Mouse (Mus musculus) midbrain, embryonic 12.5 days (tissue): ENCODE results near the gene Adam23. TPM values are rescaled to one million over a fixed set of nuclear protein-coding genes. Genes with fewer than 3 reads are reported as not detected.
"Not testable (repeated sequence)": the region's sequence is repeated elsewhere in the genome, so short reads cannot be mapped to it uniquely, and the experiment has no call there.

Experiments used
- ATAC-seq: fragments of 200-750 bp; cut with Nextera tagmentation; 2 replicates; pipeline ENCODE4 v1.8.0; 2017; ENCODE audit warnings: low read depth, moderate TSS enrichment, moderate library complexity; ENCODE audit not compliant: low FRiP score
- H3K27ac ChIP-seq: fragments of 300-500 bp; sonication (generic); replicated peaks from 2 replicates; pipeline ENCODE4 v1.5.1; 2016; ENCODE audit warnings: mild to moderate bottlenecking
- H3K27me3 ChIP-seq: fragments of 300-500 bp; sonication (generic); 2 replicates; pipeline ENCODE4 v1.6.1; 2016; ENCODE audit warnings: mild to moderate bottlenecking
- H3K36me3 ChIP-seq: fragments of 300-500 bp; sonication (generic); 2 replicates; pipeline ENCODE4 v1.6.1; 2016
- H3K4me1 ChIP-seq: fragments of 300-500 bp; sonication (generic); 2 replicates; pipeline ENCODE4 v1.6.1; 2016
- H3K4me2 ChIP-seq: fragments of 300-500 bp; sonication (generic); replicated peaks from 2 replicates; pipeline ENCODE4 v1.6.1; 2016; ENCODE audit warnings: mild to moderate bottlenecking, moderate library complexity
- H3K4me3 ChIP-seq: fragments of 300-500 bp; sonication (generic); 2 replicates; pipeline ENCODE4 v1.5.1; 2016; ENCODE audit warnings: mild to moderate bottlenecking
- H3K9ac ChIP-seq: fragments of 300-500 bp; sonication (generic); replicated peaks from 2 replicates; pipeline ENCODE4 v1.6.1; 2016; ENCODE audit warnings: mild to moderate bottlenecking, moderate library complexity
- H3K9me3 ChIP-seq: fragments of 300-500 bp; sonication (generic); 2 replicates; pipeline ENCODE4 v1.6.1; 2016; ENCODE audit warnings: mild to moderate bottlenecking
- WGBS: fragments of 180-500 bp; shearing (Covaris S2); methylation state at CpG from one replicate; pipeline ENCODE4 v1.1.7; 2016; 5-methylcytosine and 5-hydroxymethylcytosine counted together
- polyA plus RNA-seq: library from polyadenylated mRNA; unstranded; fragments of >200 nt; fragmentation: Nextera tagmentation; extraction: Ambion mirVana; gene quantifications from 2 replicates; pipeline ENCODE4 v1.2.1, GENCODE M21; 2016

Gene Adam23
- polyA plus RNA-seq, 1 experiment from 2014 or later = 10.2 TPM

GRCm38 (mm10) chr1:63603870-63604500, 158.3 kb downstream of the Adam23 start:
- no peaks in the 10 kb centered on the region for H3K4me1 ChIP-seq
- H3K27ac ChIP-seq = no peak overlapping the region
- H3K36me3 ChIP-seq = no peaks in the 10 kb centered on the region
- no peak for ATAC-seq
- no peak overlapping the region for H3K9ac ChIP-seq
- H3K27me3 ChIP-seq = no peaks in the 10 kb centered on the region
- no peak overlapping the region for H3K4me2 ChIP-seq
- WGBS = 68% methylated on average over 3 of the region's 3 CpGs
- no peaks in the 10 kb centered on the region for H3K9me3 ChIP-seq
- H3K4me3 ChIP-seq = no peak overlapping the region

GRCm38 (mm10) chr1:63609613-63610012, 163.9 kb downstream of the Adam23 start:
- 91% methylated on average over 4 of the region's 4 CpGs for WGBS
- H3K9ac ChIP-seq = no peak overlapping the region
- no peak overlapping the region for H3K4me3 ChIP-seq
- H3K27ac ChIP-seq = no peak overlapping the region
- ATAC-seq = no peak
- peaks cover 6% of the 10 kb centered on the region for H3K4me1 ChIP-seq
- H3K27me3 ChIP-seq = peaks cover 11% of the 10 kb centered on the region; the same call in 1 of the 2 replicates
- no peak overlapping the region for H3K4me2 ChIP-seq
- no peaks in the 10 kb centered on the region for H3K9me3 ChIP-seq
- no peaks in the 10 kb centered on the region for H3K36me3 ChIP-seq

DNA sequence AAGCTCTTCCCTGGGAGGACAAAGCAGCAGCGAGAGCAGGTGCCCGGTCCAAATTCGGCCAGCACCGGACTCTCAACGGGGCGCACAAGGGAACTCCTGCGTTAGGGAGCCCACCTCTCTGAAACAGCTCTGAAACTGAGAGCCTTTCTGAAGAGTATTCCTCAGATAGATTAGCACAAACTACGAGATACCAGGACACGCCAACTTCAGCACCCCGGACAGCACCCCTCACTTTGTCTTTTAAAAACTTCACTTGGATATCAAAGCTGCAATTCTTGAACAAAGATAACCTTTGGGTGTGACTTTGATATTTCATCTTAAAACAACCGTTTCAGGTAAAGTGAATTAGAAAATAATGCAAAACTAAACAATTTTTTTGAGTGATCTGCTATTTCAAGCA, 168.9 kb downstream of the Adam23 start:
- ATAC-seq = no peak
- Histone ChIP-seq H3K9ac (0 out of 2 replicates have a peak overlapping the region, but pooled peaks have one; percentile 3), H3K27ac (no peak overlapping the region), H3K36me3 (no peaks in the 10 kb centered on the region), H3K9me3 (no peaks in the 10 kb centered on the region), H3K27me3 (peaks cover 11% of the 10 kb centered on the region; the same call in 1 of the 2 replicates), H3K4me1 (peaks cover 6% of the 10 kb centered on the region), H3K4me2 (peak overlapping the region; percentile 45), H3K4me3 (peak overlapping the region; percentile 17; the same call in 1 of the 2 replicates)
- WGBS = 2% methylated on average over 11 of the region's 11 CpGs

- Histone ChIP-seq H3K27ac (no peak within 1 kb of the TSS), H3K36me3 (no peaks in the 10 kb centered on the region), H3K9me3 (no peaks in the 10 kb centered on the region), H3K9ac (no peak within 1 kb of the TSS), H3K4me3 (no peak within 1 kb of the TSS), H3K27me3 (peaks cover 11% of the 10 kb centered on the region; the same call in 1 of the 2 replicates), H3K4me2 (no peak within 1 kb of the TSS), H3K4me1 (peaks cover 6% of the 10 kb centered on the region)
- 85% methylated on average over 3 of the region's 3 CpGs for WGBS
- ATAC-seq = no peak
Observed at GRCm38 (mm10) chr1:63615668-63616067, 170.0 kb downstream of the Adam23 start, which contains the start of gene Gm39653. Gm39653 (plus strand) TSS chr1:63615968.

- no peaks in the 10 kb centered on the region for H3K36me3 ChIP-seq
- no peak overlapping the region for H3K4me2 ChIP-seq
- H3K4me3 ChIP-seq = no peak overlapping the region
- no peak for ATAC-seq
- 72% methylated on average over 2 of the region's 2 CpGs for WGBS
- no peaks in the 10 kb centered on the region for H3K9me3 ChIP-seq
- H3K4me1 ChIP-seq = no peaks in the 10 kb centered on the region
- no peaks in the 10 kb centered on the region for H3K27me3 ChIP-seq
- H3K27ac ChIP-seq = no peak overlapping the region
- H3K9ac ChIP-seq = no peak overlapping the region
Observed at GRCm38 (mm10) chr1:63628211-63628610, 182.5 kb downstream of the Adam23 start.

DNA sequence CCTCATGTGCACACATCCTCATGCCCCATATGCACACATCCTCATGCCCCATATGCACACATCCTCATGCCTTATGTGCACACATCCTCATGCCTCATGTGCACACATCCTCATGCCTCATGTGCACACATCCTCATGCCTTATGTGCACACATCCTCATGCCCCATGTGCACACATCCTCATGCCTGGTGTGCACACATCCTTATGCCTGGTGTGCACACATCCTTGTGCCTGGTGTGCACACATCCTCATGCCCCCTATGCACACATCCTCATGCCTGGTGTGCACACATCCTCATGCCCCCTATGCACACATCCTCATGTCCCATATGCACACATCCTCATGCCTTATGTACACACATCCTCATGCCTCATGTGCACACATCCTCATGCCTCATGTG, 184.7 kb downstream of the Adam23 start:
- not testable (repeated sequence) for H3K27me3 ChIP-seq, H3K36me3 ChIP-seq, H3K27ac ChIP-seq, ATAC-seq, H3K9ac ChIP-seq, H3K9me3 ChIP-seq, H3K4me3 ChIP-seq, H3K4me2 ChIP-seq, H3K4me1 ChIP-seq

- H3K4me2 ChIP-seq = no peak overlapping the region
- no peak for ATAC-seq
- H3K4me1 ChIP-seq = no peaks in the 10 kb centered on the region
- no peak overlapping the region for H3K9ac ChIP-seq
- 90% methylated on average over 6 of the region's 6 CpGs for WGBS
- no peaks in the 10 kb centered on the region for H3K9me3 ChIP-seq
- H3K27ac ChIP-seq = no peak overlapping the region
- no peak overlapping the region for H3K4me3 ChIP-seq
- no peaks in the 10 kb centered on the region for H3K27me3 ChIP-seq
- H3K36me3 ChIP-seq = no peaks in the 10 kb centered on the region
Observed at GRCm38 (mm10) chr1:63639921-63640320, 194.2 kb downstream of the Adam23 start.

Other genes starting within 250 kb of the Adam23 start
- gene Gpr1, start 231.3 kb upstream of the Adam23 start, polyA plus RNA-seq = 0.15 and 0.20 TPM in 2 replicates
- 30.9 and 40.2 TPM in 2 replicates for gene Zdbf2, start 172.6 kb upstream of the Adam23 start, polyA plus RNA-seq
- gene Gm39653, start 170.1 kb downstream of the Adam23 start, polyA plus RNA-seq = not detected in 2 replicates
- not detected in 2 replicates for gene Dytn, start 241.0 kb downstream of the Adam23 start, polyA plus RNA-seq